Mouse (Mus musculus): ENCODE results near the gene Ifngr1. TPM values are rescaled to one million over a fixed set of nuclear protein-coding genes. Genes with fewer than 3 reads are reported as not detected.

Gene Ifngr1
- 120 and 121 TPM in 2 replicates for total RNA-seq (2017)

- peak; percentile 92 to 94 for ATAC-seq (replicated peaks in 1 of 2; ENCODE audit: insufficient read depth in 1 of 2, low FRiP score in 2 of 2, low TSS enrichment in 1 of 2, low read depth in 1 of 2, poor library complexity in 2 of 2, severe bottlenecking in 2 of 2)
Measured at GRCm38 (mm10) chr10:19591641-19592441, at the start of gene Ifngr1. TSS of gene Ifngr1 (plus strand) at chr10:19591949.

- no peak for ATAC-seq (replicated peaks in 1 of 2; ENCODE audit: insufficient read depth in 1 of 2, low FRiP score in 2 of 2, low TSS enrichment in 1 of 2, low read depth in 1 of 2, poor library complexity in 2 of 2, severe bottlenecking in 2 of 2)
Measured at GRCm38 (mm10) chr10:19546825-19547224, 44.9 kb upstream of the Ifngr1 start.

- no peak for ATAC-seq (replicated peaks in 1 of 2; ENCODE audit: insufficient read depth in 1 of 2, low FRiP score in 2 of 2, low TSS enrichment in 1 of 2, low read depth in 1 of 2, poor library complexity in 2 of 2, severe bottlenecking in 2 of 2)
Measured at GRCm38 (mm10) chr10:19548016-19548415, 43.7 kb upstream of the Ifngr1 start.

- no peak for ATAC-seq (replicated peaks in 1 of 2; ENCODE audit: insufficient read depth in 1 of 2, low FRiP score in 2 of 2, low TSS enrichment in 1 of 2, low read depth in 1 of 2, poor library complexity in 2 of 2, severe bottlenecking in 2 of 2)
Measured at GRCm38 (mm10) chr10:19548491-19548890, 43.3 kb upstream of the Ifngr1 start.

- ATAC-seq (replicated peaks in 1 of 2; ENCODE audit: insufficient read depth in 1 of 2, low FRiP score in 2 of 2, low TSS enrichment in 1 of 2, low read depth in 1 of 2, poor library complexity in 2 of 2, severe bottlenecking in 2 of 2) = no peak
Measured at GRCm38 (mm10) chr10:19551585-19551984, 40.2 kb upstream of the Ifngr1 start.

- no peak for ATAC-seq (replicated peaks in 1 of 2; ENCODE audit: insufficient read depth in 1 of 2, low FRiP score in 2 of 2, low TSS enrichment in 1 of 2, low read depth in 1 of 2, poor library complexity in 2 of 2, severe bottlenecking in 2 of 2)
Measured at GRCm38 (mm10) chr10:19553857-19554256, 37.9 kb upstream of the Ifngr1 start.

- no peak for ATAC-seq (replicated peaks in 1 of 2; ENCODE audit: insufficient read depth in 1 of 2, low FRiP score in 2 of 2, low TSS enrichment in 1 of 2, low read depth in 1 of 2, poor library complexity in 2 of 2, severe bottlenecking in 2 of 2)
Measured at GRCm38 (mm10) chr10:19557696-19558095, 34.1 kb upstream of the Ifngr1 start.

- ATAC-seq (replicated peaks in 1 of 2; ENCODE audit: insufficient read depth in 1 of 2, low FRiP score in 2 of 2, low TSS enrichment in 1 of 2, low read depth in 1 of 2, poor library complexity in 2 of 2, severe bottlenecking in 2 of 2) = peak; percentile 46 to 76
Measured at GRCm38 (mm10) chr10:19559565-19560165, 32.1 kb upstream of the Ifngr1 start.

GRCm38 (mm10) chr10:19562598-19562997 lies 29.2 kb upstream of the Ifngr1 start:
- peak; percentile 27 to 62; a peak in 2 of 4 replicates for ATAC-seq (replicated peaks in 1 of 2; ENCODE audit: insufficient read depth in 1 of 2, low FRiP score in 2 of 2, low TSS enrichment in 1 of 2, low read depth in 1 of 2, poor library complexity in 2 of 2, severe bottlenecking in 2 of 2)

- no peak for ATAC-seq (replicated peaks in 1 of 2; ENCODE audit: insufficient read depth in 1 of 2, low FRiP score in 2 of 2, low TSS enrichment in 1 of 2, low read depth in 1 of 2, poor library complexity in 2 of 2, severe bottlenecking in 2 of 2)
Measured at GRCm38 (mm10) chr10:19563443-19563861, 28.3 kb upstream of the Ifngr1 start.

- no peak for ATAC-seq (replicated peaks in 1 of 2; ENCODE audit: insufficient read depth in 1 of 2, low FRiP score in 2 of 2, low TSS enrichment in 1 of 2, low read depth in 1 of 2, poor library complexity in 2 of 2, severe bottlenecking in 2 of 2)
Measured at GRCm38 (mm10) chr10:19567481-19567880, 24.3 kb upstream of the Ifngr1 start.

- peak; percentile 67 to 68 for ATAC-seq (replicated peaks in 1 of 2; ENCODE audit: insufficient read depth in 1 of 2, low FRiP score in 2 of 2, low TSS enrichment in 1 of 2, low read depth in 1 of 2, poor library complexity in 2 of 2, severe bottlenecking in 2 of 2)
Measured at GRCm38 (mm10) chr10:19570288-19570687, 21.5 kb upstream of the Ifngr1 start.

- 0 out of 4 replicates have a peak, but pooled peaks have one; percentile 29 to 32 for ATAC-seq (replicated peaks in 1 of 2; ENCODE audit: insufficient read depth in 1 of 2, low FRiP score in 2 of 2, low TSS enrichment in 1 of 2, low read depth in 1 of 2, poor library complexity in 2 of 2, severe bottlenecking in 2 of 2)
Measured at GRCm38 (mm10) chr10:19570716-19571115, 21.0 kb upstream of the Ifngr1 start.

GRCm38 (mm10) chr10:19577571-19577970 lies 14.2 kb upstream of the Ifngr1 start:
- ATAC-seq (replicated peaks in 1 of 2; ENCODE audit: insufficient read depth in 1 of 2, low FRiP score in 2 of 2, low TSS enrichment in 1 of 2, low read depth in 1 of 2, poor library complexity in 2 of 2, severe bottlenecking in 2 of 2) = no peak

GRCm38 (mm10) chr10:19578001-19578400 lies 13.7 kb upstream of the Ifngr1 start:
- peak in 1 of 2 experiments; percentile 10; a peak in 1 of 4 replicates for ATAC-seq (replicated peaks in 1 of 2; ENCODE audit: insufficient read depth in 1 of 2, low FRiP score in 2 of 2, low TSS enrichment in 1 of 2, low read depth in 1 of 2, poor library complexity in 2 of 2, severe bottlenecking in 2 of 2)

- no peak for ATAC-seq (replicated peaks in 1 of 2; ENCODE audit: insufficient read depth in 1 of 2, low FRiP score in 2 of 2, low TSS enrichment in 1 of 2, low read depth in 1 of 2, poor library complexity in 2 of 2, severe bottlenecking in 2 of 2)
Measured at GRCm38 (mm10) chr10:19578409-19578986, 13.3 kb upstream of the Ifngr1 start.

- no peak for ATAC-seq (replicated peaks in 1 of 2; ENCODE audit: insufficient read depth in 1 of 2, low FRiP score in 2 of 2, low TSS enrichment in 1 of 2, low read depth in 1 of 2, poor library complexity in 2 of 2, severe bottlenecking in 2 of 2)
Measured at GRCm38 (mm10) chr10:19580660-19581059, 11.1 kb upstream of the Ifngr1 start.
